Mouse (Mus musculus) thymus, adult 2 months (tissue): ENCODE results near the gene Pdss2. TPM values are rescaled to one million over a fixed set of nuclear protein-coding genes. Genes with fewer than 3 reads are reported as not detected.
A peak's percentile ranks its signal among the peaks of the same experiment; 100 is the strongest.

Source experiments
- DNase-seq: peaks from one replicate; pipeline ENCODE4 v3.0.0; 2021
- H3K27ac ChIP-seq: fragments of 200-500 bp; 2 replicates; pipeline ENCODE4 v1.5.1; 2012; ENCODE audit warnings: low read length, control low read depth; ENCODE audit not compliant: control insufficient read depth, insufficient read depth
- H3K27me3 ChIP-seq: fragments of 200-500 bp; 2 replicates; pipeline ENCODE4 v1.6.1; 2012; ENCODE audit warnings: mild to moderate bottlenecking, low read length, moderate library complexity, mixed read lengths; ENCODE audit not compliant: control insufficient read depth, insufficient read depth
- H3K36me3 ChIP-seq: fragments of 200-500 bp; 2 replicates; pipeline ENCODE4 v1.6.1; 2012; ENCODE audit warnings: mild to moderate bottlenecking, low read length, moderate library complexity; ENCODE audit not compliant: control insufficient read depth, insufficient read depth
- H3K4me1 ChIP-seq: fragments of 200-500 bp; replicated peaks from 2 replicates; pipeline ENCODE4 v1.6.1; 2012; ENCODE audit warnings: low read length; ENCODE audit not compliant: control insufficient read depth, insufficient read depth
- H3K4me3 ChIP-seq: fragments of 200-500 bp; 2 replicates; pipeline ENCODE4 v1.5.1; 2012; ENCODE audit warnings: mild to moderate bottlenecking, low read length, control low read depth, moderate library complexity; ENCODE audit not compliant: control insufficient read depth, insufficient read depth
- CTCF ChIP-seq: fragments of 200-500 bp; IDR thresholded peaks from 2 replicates; pipeline ENCODE4 v1.5.1; 2012; ENCODE audit warnings: mild to moderate bottlenecking, control low read depth, low read length, moderate library complexity, borderline replicate concordance; ENCODE audit not compliant: control insufficient read depth, poor library complexity, insufficient read depth; ENCODE audit errors: extremely low read depth
- POLR2A ChIP-seq: fragments of 200-500 bp; IDR thresholded peaks from 2 replicates; pipeline ENCODE4 v1.6.1; 2012; ENCODE audit warnings: mild to moderate bottlenecking, low read length, control low read depth, moderate library complexity; ENCODE audit not compliant: control insufficient read depth, poor library complexity, insufficient read depth; ENCODE audit errors: extremely low read depth
- WGBS: fragments of 180-500 bp; shearing (Covaris S2); methylation state at CpG from one replicate; pipeline ENCODE4 v1.1.7; 2018; 5-methylcytosine and 5-hydroxymethylcytosine counted together
- polyA plus RNA-seq: library from polyadenylated mRNA; depleted of rRNA; stranded (reverse); fragments of >200 nt; gene quantifications from 2 replicates; pipeline ENCODE4 v1.2.3, GENCODE M21; 2012; rRNA removed

Gene Pdss2
- polyA plus RNA-seq, result 10.5 and 11.5 TPM in 2 replicates

- Histone ChIP-seq H3K4me1 (peaks cover 9% of the 10 kb centered on the region), H3K27ac (peak within 1 kb of the TSS; percentile 38; the same call in 1 of the 2 replicates), H3K27me3 (no peaks in the 10 kb centered on the region), H3K36me3 (no peaks in the 10 kb centered on the region), H3K4me3 (peak within 1 kb of the TSS; percentile 92)
- TF ChIP-seq CTCF, result 0 out of 2 replicates have a peak, but pooled peaks have one; percentile 21
- TF ChIP-seq POLR2A, result peak; percentile 94
- WGBS, result under 1% methylated on average over 50 of the region's 50 CpGs
- DNase-seq, result peak; percentile 95
These were observed at the start of gene Pdss2 for GRCm38 (mm10) chr10:43220910-43221625. Gene Pdss2 (plus strand): TSS chr10:43221486.

GRCm38 (mm10) chr10:43172066-43172465 is 49.2 kb upstream of the Pdss2 start:
- no peak overlapping the region for H3K4me3 ChIP-seq
- no peak for DNase-seq
- peaks cover 28% of the 10 kb centered on the region for H3K27me3 ChIP-seq
- no peak overlapping the region for H3K27ac ChIP-seq
- peaks cover 4% of the 10 kb centered on the region for H3K4me1 ChIP-seq
- TF ChIP-seq CTCF (no peak), POLR2A (no peak)
- WGBS, result 13% methylated on average over 7 of the region's 7 CpGs
- H3K36me3 ChIP-seq, result no peaks in the 10 kb centered on the region

GRCm38 (mm10) chr10:43172554-43172953 is 48.7 kb upstream of the Pdss2 start:
- Histone ChIP-seq H3K27ac (no peak overlapping the region), H3K4me3 (no peak overlapping the region), H3K27me3 (peaks cover 28% of the 10 kb centered on the region), H3K4me1 (peaks cover 4% of the 10 kb centered on the region), H3K36me3 (no peaks in the 10 kb centered on the region)
- no peak for DNase-seq
- TF ChIP-seq CTCF (no peak), POLR2A (no peak)
- WGBS, result 17% methylated on average over 8 of the region's 8 CpGs

GRCm38 (mm10) chr10:43173141-43173827 is 48.0 kb upstream of the Pdss2 start:
- DNase-seq, result no peak
- H3K27me3 ChIP-seq, result peaks cover 28% of the 10 kb centered on the region
- H3K4me1 ChIP-seq, result peaks cover 4% of the 10 kb centered on the region
- no peak overlapping the region for H3K27ac ChIP-seq
- H3K36me3 ChIP-seq, result no peaks in the 10 kb centered on the region
- peak overlapping the region; percentile 2 for H3K4me3 ChIP-seq
- no peak for TF ChIP-seq POLR2A
- TF ChIP-seq CTCF, result no peak
- 2% methylated on average over 53 of the region's 53 CpGs for WGBS

GRCm38 (mm10) chr10:43173828-43174325 is 47.4 kb upstream of the Pdss2 start:
- Histone ChIP-seq H3K27ac (no peak overlapping the region), H3K36me3 (no peaks in the 10 kb centered on the region), H3K27me3 (peaks cover 28% of the 10 kb centered on the region), H3K4me3 (peak overlapping the region; percentile 37), H3K4me1 (peaks cover 4% of the 10 kb centered on the region)
- TF ChIP-seq POLR2A (no peak), CTCF (no peak)
- WGBS, result 1% methylated on average over 38 of the region's 38 CpGs
- peak; percentile 14 for DNase-seq

- H3K4me1 ChIP-seq, result peaks cover 4% of the 10 kb centered on the region
- peak; percentile 11 for DNase-seq
- TF ChIP-seq POLR2A (no peak), CTCF (no peak)
- H3K4me3 ChIP-seq, result peak within 1 kb of the TSS; percentile 37
- 2% methylated on average over 87 of the region's 91 CpGs for WGBS
- H3K27ac ChIP-seq, result no peak within 1 kb of the TSS
- H3K27me3 ChIP-seq, result peaks cover 28% of the 10 kb centered on the region
- no peaks in the 10 kb centered on the region for H3K36me3 ChIP-seq
These were observed 46.7 kb upstream of the Pdss2 start, which contains the start of the genes Sobp and 9030612E09Rik for GRCm38 (mm10) chr10:43174326-43175155. Gene Sobp (minus strand): TSS chr10:43174530. Gene 9030612E09Rik (plus strand): TSS chr10:43174704.
